Mouse (Mus musculus): ENCODE measurements around the gene Ggt5. TPM values are rescaled to one million over a fixed set of nuclear protein-coding genes. Genes with fewer than 3 reads are reported as not detected.
A peak's percentile ranks its signal among the peaks of the same experiment; 100 is the strongest.

The Ggt5 gene
- total RNA-seq, 2 experiments from 2014 or later = 2.7 to 3.8 TPM

DNA sequence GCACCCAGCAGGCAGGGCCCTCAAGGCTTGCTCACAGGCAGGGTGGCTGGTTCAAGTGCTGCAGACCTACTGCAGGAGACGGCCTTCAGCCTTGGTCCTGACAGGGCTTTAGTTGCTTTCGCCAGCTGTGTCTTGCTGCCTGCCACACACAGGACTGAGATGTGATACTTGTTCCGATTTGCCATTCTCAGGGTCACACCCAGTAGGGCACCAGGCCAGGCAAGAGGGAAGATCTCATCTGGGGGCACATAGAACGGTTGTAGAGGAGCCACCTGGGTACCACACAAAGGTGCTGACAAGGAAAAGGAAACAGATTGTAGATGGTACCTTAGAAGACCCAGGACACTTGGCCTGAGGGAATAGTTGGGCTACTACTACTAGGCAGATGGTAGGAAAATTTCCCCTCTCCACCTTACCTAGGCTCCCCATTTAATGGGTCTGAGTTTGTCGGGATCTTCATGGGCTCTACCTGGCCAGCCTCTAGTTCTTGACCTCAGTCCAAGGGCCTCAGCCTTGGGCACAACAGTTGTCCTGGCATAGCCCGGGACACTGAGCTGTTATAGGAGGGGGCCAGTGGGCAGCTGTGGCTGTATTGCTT, 75.6 kb downstream of the Ggt5 start:
- intact Hi-C loops (cut with DNase I) = no loop called here
- no peak overlapping the region for H3K27ac ChIP-seq
- no peak for DNase-seq (ENCODE audit: extremely low spot score in 1 of 2, low spot score in 2 of 2)
- H3K4me3 ChIP-seq = no peak overlapping the region
- TF ChIP-seq CTCF (IDR thresholded peaks at IDR 0.05) = no peak

DNA sequence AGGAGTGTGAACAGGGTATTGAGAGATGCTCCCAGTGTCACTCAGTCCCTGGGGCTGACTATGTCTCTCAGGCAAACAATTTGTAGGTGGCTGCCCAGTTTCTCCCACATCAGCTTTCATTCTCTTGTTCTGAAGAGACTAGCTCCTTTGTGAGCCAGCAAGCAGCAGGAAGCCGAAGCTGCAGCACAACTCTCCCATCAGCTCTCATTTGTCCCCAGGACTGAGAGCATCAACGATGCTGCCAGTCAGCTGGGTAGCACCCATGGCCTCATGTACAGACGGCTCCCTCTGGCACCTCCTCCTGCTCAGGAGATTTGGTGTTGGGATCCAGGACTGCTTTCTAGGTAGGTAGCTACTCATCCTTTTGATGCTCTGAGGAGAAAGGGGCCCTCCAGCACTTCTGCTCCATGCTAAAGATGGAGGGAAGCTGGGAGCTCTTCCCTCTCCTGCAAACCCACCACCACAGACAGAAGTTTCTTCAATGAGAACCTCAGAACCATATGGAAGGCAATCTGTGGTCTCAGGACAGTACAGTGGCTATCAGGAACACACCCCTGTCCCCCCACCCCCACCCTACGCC, 77.4 kb downstream of the Ggt5 start:
- intact Hi-C loops (cut with DNase I) = loop anchor here (2.0 kb wide), 1 partner anchor 38 kb away; no protein-coding TSS in a partner anchor
- Histone ChIP-seq H3K27ac (peak overlapping the region; percentile 97), H3K4me3 (peak overlapping the region; percentile 67)
- TF ChIP-seq CTCF (IDR thresholded peaks at IDR 0.05) = no peak
- peak; percentile 38 to 43 for DNase-seq (ENCODE audit: extremely low spot score in 1 of 2, low spot score in 2 of 2)

Other genes with a start within 250 kb of the Ggt5 start
- gene Upb1, start 188.2 kb upstream of the Ggt5 start, total RNA-seq (2021) = under 1 TPM; 0.29 to 0.30 TPM
- gene Snrpd3, start 71.8 kb upstream of the Ggt5 start, total RNA-seq (2021) = 10 to 100 TPM; 65.4 to 73.4 TPM
- gene Gucd1, start 71.4 kb upstream of the Ggt5 start, total RNA-seq (2021) = 10 to 100 TPM; 16.8 to 18.1 TPM
- gene Lrrc75b, start 29.0 kb upstream of the Ggt5 start, total RNA-seq (2021) = 1 to 10 TPM; 9.4 to 9.9 TPM
- 1 to 10 TPM; 3.2 to 4.1 TPM for gene Ggt1, start 27.7 kb upstream of the Ggt5 start, total RNA-seq (2021)
- 1 to 10 TPM; 8.4 to 8.9 TPM for gene Susd2, start 54.7 kb downstream of the Ggt5 start, total RNA-seq (2021)
- gene Cabin1, start 175.0 kb downstream of the Ggt5 start, total RNA-seq (2021) = 10 to 100 TPM; 78.0 to 79.3 TPM
- gene Ddt, start 184.1 kb downstream of the Ggt5 start, total RNA-seq (2021) = 10 to 100 TPM; 43.3 to 49.3 TPM
- not detected for gene Gm20441, start 191.6 kb downstream of the Ggt5 start, total RNA-seq (2021)
- 1 to 10 TPM; 1.7 to 2.8 TPM for gene Gstt3, start 192.1 kb downstream of the Ggt5 start, total RNA-seq (2021)
- gene Gstt1, start 209.2 kb downstream of the Ggt5 start, total RNA-seq (2021) = 10 to 100 TPM; 11.0 to 12.2 TPM
- not detected for gene Gstt4, start 233.2 kb downstream of the Ggt5 start, total RNA-seq (2021)
- 1 to 10 TPM; 4.6 to 4.8 TPM for gene Gstt2, start 248.1 kb downstream of the Ggt5 start, total RNA-seq (2021)

All from left cerebral cortex, adult 2 months (tissue).